Mouse (Mus musculus): ENCODE data around the gene Setd5.

Gene Setd5

DNA sequence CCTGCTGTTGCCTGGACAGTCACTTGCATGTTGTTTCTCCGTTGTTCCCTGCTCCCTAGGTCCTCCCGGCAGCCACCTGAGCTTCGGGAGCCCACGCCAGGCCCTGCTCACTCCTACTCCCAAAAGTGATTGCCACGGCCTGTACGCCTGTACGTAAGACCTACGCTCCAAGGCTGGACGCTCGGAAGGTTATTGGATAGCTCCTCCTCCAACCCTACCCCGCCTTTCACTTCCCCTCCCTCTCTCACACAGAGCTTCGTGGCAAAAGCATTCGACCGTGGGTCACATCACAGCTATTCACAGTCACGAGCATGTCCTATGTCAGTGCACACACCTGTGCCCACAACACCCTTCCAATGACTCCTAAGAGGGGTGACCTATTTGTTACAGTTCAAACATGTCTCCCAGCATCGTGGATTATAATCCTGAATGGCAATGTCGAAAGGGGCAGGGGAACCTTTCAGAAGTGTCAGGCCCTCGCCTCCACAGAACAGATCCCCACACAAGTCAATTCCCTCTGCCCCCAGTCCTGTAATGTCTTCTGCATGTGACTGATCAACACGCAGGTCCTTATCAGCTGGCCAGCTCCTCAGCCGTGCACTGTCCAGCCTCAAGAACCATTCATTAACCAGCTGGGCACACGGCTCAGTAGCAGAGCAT is 107.8 kb downstream of the Setd5 start:
- no peak for DNase-seq (ENCODE audit: low read depth, low spot score)

GRCm38 (mm10) chr6:113193765-113194460 is 116.7 kb downstream of the Setd5 start:
- DNase-seq (ENCODE audit: low read depth, low spot score) = peak; percentile 71

- no peak for DNase-seq (ENCODE audit: low read depth, low spot score)
These were observed 117.3 kb downstream of the Setd5 start for GRCm38 (mm10) chr6:113194517-113194840.

DNA sequence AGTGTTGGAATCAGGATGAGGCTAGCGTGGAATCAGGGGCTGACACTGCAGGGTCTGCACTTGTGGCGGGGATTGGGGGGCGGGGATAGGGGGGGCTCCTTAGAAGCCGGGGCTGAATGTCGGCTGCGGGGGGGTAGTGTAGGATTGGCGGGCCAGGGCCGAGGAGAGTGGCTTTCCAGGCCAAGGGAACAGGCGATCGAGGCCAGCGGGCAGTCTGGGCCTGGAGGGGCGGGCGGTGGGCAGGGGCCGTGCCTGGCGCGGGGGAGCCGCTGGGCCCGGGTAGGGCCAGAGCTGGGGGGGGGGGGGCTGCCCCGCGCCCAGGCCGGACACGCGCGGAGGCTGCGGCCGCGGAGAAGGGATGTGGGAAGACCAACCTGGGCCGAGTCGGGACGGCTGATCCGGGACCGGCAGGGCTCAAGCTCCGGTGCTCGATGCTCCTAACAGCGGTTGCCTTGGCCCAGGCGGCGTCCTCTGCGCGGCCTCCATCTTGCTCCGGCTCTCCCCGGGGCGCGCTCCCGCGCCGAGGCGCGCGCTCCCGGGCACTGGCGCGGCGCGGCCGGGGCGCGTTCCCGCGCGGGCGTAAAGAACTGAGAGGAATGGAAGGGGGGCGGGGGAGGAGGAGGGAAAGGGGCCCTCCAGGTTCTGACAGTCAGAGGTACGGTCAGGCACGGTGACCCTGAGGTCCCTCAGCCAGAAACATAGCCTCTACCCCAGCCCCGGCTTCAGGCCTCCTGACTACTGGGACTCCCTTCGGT is 117.9 kb downstream of the Setd5 start, which contains the start of gene Lhfpl4:
TSS of gene Lhfpl4 (minus strand) at position 544 of the 755 bp plus-strand sequence.
- DNase-seq (ENCODE audit: low read depth, low spot score) = no peak

DNA sequence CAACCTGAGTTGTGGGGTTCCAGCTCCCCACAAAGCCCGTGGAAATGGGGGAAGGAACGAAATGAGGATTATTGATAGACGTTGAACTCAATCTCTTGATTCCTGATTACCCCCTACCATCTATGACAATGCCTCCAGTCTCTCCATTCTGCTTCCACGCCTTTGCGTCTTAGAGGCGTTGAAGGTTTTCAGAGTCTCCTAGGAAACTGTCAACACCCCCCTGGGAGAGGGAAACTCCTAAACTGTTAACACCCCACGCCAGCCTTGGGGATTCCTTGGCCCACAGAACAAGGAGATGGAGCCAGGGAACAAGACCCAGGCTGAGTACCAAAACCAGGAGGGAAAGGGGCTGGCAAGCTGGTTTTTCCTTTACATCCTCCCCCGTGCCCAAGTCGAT is 118.4 kb downstream of the Setd5 start:
- DNase-seq (ENCODE audit: low read depth, low spot score) = peak; percentile 48
